Mouse (Mus musculus) intestine, embryonic 14.5 days (tissue): ENCODE measurements around the gene Ip6k1. TPM values are rescaled to one million over a fixed set of nuclear protein-coding genes. Genes with fewer than 3 reads are reported as not detected.

ENCODE experiments used
- ATAC-seq: fragments of 200-750 bp; cut with Nextera tagmentation; replicated peaks from 2 replicates; pipeline ENCODE4 v1.8.0; 2017; ENCODE audit warnings: low read depth, moderate number of reproducible peaks, moderate TSS enrichment, moderate library complexity; ENCODE audit not compliant: low FRiP score, low TSS enrichment
- DNase-seq: peaks from one replicate; pipeline ENCODE4 v3.0.0-alpha.2; 2018; ENCODE audit warnings: low spot score
- H3K27ac ChIP-seq: fragments of 300-500 bp; sonication (generic); 2 replicates; pipeline ENCODE4 v1.5.1; 2014; ENCODE audit warnings: low read depth, mild to moderate bottlenecking, control low read depth
- H3K27me3 ChIP-seq: fragments of 300-500 bp; sonication (generic); replicated peaks from 2 replicates; pipeline ENCODE4 v1.6.1; 2014; ENCODE audit warnings: low read length, control low read depth; ENCODE audit not compliant: control insufficient read depth, insufficient read depth
- H3K36me3 ChIP-seq: fragments of 300-500 bp; sonication (generic); 2 replicates; pipeline ENCODE4 v1.6.1; 2014; ENCODE audit warnings: low read length, control low read depth; ENCODE audit not compliant: control insufficient read depth, insufficient read depth
- H3K4me1 ChIP-seq: fragments of 300-500 bp; sonication (generic); replicated peaks from 2 replicates; pipeline ENCODE4 v1.6.1; 2014; ENCODE audit warnings: low read length, control low read depth, mixed read lengths; ENCODE audit not compliant: control insufficient read depth, insufficient read depth
- H3K4me2 ChIP-seq: fragments of 300-500 bp; sonication (generic); 2 replicates; pipeline ENCODE4 v1.6.1; 2014; ENCODE audit warnings: low read length
- H3K4me3 ChIP-seq: fragments of 300-500 bp; sonication (generic); 2 replicates; pipeline ENCODE4 v1.5.1; 2014; ENCODE audit warnings: low read depth, low read length, control low read depth, mixed read lengths
- H3K9ac ChIP-seq: fragments of 300-500 bp; sonication (generic); 2 replicates; pipeline ENCODE4 v1.6.1; 2014; ENCODE audit warnings: mild to moderate bottlenecking, low read length
- H3K9me3 ChIP-seq: fragments of 300-500 bp; sonication (generic); 2 replicates; pipeline ENCODE4 v1.6.1; 2016; ENCODE audit warnings: low read length, control low read depth; ENCODE audit not compliant: control insufficient read depth
- WGBS: fragments of 180-500 bp; shearing (Covaris S2); extraction: QIAGEN DNeasy Blood & Tissue Kit; methylation state at CpG from one replicate; pipeline ENCODE4 v1.1.7; 2014; 5-methylcytosine and 5-hydroxymethylcytosine counted together
- polyA plus RNA-seq: library from polyadenylated mRNA; unstranded; fragments of >200 nt; fragmentation: Nextera tagmentation; extraction: Ambion mirVana; gene quantifications from 2 replicates; pipeline ENCODE4 v1.2.1, GENCODE M21; 2014

Gene Ip6k1
- polyA plus RNA-seq, 1 experiment from 2014 or later: 25.8 TPM

GRCm38 (mm10) chr9:108082549-108082948 is 80.2 kb downstream of the Ip6k1 start:
- no peak for ATAC-seq

DNA sequence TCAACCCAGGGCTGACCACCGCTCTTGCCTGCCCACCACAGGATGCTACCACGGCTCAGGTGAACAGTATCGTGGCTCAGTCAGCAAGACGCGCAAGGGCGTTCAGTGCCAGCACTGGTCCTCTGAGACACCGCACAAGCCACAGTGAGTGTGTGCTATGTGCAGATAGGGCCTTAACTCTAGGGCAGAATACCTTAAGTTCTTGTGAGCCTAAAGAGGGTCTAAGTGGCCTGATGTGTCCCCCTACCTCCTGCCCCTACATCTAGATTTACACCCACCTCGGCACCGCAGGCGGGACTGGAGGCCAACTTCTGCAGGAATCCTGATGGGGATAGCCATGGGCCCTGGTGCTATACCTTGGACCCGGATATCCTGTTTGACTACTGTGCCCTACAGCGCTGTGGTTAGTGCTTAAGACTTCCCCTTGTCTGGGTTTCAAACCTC is 80.7 kb downstream of the Ip6k1 start, which contains the start of gene Rnf123:
Gene Rnf123 (minus strand): TSS at position 359 of the 444 bp plus-strand sequence.
- H3K4me2 ChIP-seq: peak within 1 kb of the TSS; percentile 18
- H3K9ac ChIP-seq: no peak within 1 kb of the TSS
- no peaks in the 10 kb centered on the region for H3K9me3 ChIP-seq
- peaks cover 39% of the 10 kb centered on the region for H3K36me3 ChIP-seq
- H3K27me3 ChIP-seq: peaks cover 37% of the 10 kb centered on the region
- peaks cover 6% of the 10 kb centered on the region; the same call in 1 of the 2 replicates for H3K4me1 ChIP-seq
- WGBS: 34% methylated on average over 12 of the region's 12 CpGs
- no peak within 1 kb of the TSS for H3K27ac ChIP-seq
- ATAC-seq (no peak), DNase-seq (peak; percentile 54)
- no peak within 1 kb of the TSS for H3K4me3 ChIP-seq

More at GRCm38 (mm10) chr9:108082549-108082948, 80.2 kb downstream of the Ip6k1 start:
- Histone ChIP-seq H3K36me3 (peaks cover 35% of the 10 kb centered on the region), H3K9me3 (no peaks in the 10 kb centered on the region), H3K4me2 (peak overlapping the region; percentile 18), H3K27ac (no peak overlapping the region), H3K27me3 (peaks cover 37% of the 10 kb centered on the region), H3K9ac (no peak overlapping the region), H3K4me1 (peaks cover 9% of the 10 kb centered on the region; the same call in 1 of the 2 replicates), H3K4me3 (no peak overlapping the region)
- WGBS: 5% methylated on average over 19 of the region's 19 CpGs
- DNase-seq: peak; percentile 62

DNA sequence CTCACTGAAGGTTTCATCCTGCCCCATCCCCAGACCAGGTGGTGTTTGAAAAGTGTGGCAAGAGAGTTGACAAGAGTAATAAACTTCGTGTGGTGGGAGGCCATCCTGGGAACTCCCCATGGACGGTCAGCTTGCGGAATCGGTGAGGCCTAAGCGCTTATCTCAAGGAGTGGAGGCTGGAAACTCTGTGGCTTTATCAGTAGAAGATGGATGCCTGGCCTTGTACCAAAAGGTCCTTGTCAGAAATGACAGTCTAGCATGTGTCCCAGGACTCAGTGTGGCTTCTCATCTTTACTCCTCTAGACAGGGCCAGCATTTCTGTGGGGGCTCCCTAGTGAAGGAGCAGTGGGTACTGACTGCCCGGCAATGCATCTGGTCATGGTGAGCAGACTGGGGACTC is 81.3 kb downstream of the Ip6k1 start:
- peaks cover 45% of the 10 kb centered on the region for H3K36me3 ChIP-seq
- no peak overlapping the region for H3K9ac ChIP-seq
- 72% methylated on average over 6 of the region's 6 CpGs for WGBS
- no peak overlapping the region for H3K4me2 ChIP-seq
- H3K27me3 ChIP-seq: peaks cover 37% of the 10 kb centered on the region
- no peak for DNase-seq
- no peak overlapping the region for H3K27ac ChIP-seq
- no peaks in the 10 kb centered on the region for H3K9me3 ChIP-seq
- 0 out of 2 replicates have a peak, but pooled peaks cover under 1% of the 10 kb centered on the region for H3K4me1 ChIP-seq
- H3K4me3 ChIP-seq: no peak overlapping the region
- no peak for ATAC-seq

- 97% methylated on average over 4 of the region's 4 CpGs for WGBS
- no peak for ATAC-seq
These were observed 83.0 kb downstream of the Ip6k1 start for GRCm38 (mm10) chr9:108085261-108085660.

GRCm38 (mm10) chr9:108090611-108091120 is 88.4 kb downstream of the Ip6k1 start:
- Histone ChIP-seq H3K9me3 (no peaks in the 10 kb centered on the region), H3K9ac (no peak overlapping the region), H3K4me3 (no peak overlapping the region), H3K27me3 (no peaks in the 10 kb centered on the region), H3K4me2 (no peak overlapping the region), H3K4me1 (peaks cover 6% of the 10 kb centered on the region; the same call in 1 of the 2 replicates), H3K27ac (no peak overlapping the region), H3K36me3 (peaks cover 67% of the 10 kb centered on the region)
- 91% methylated on average over 7 of the region's 7 CpGs for WGBS
- DNase-seq (no peak), ATAC-seq (no peak)

More at GRCm38 (mm10) chr9:108085261-108085660, 83.0 kb downstream of the Ip6k1 start:
- Histone ChIP-seq H3K9me3 (no peaks in the 10 kb centered on the region), H3K27me3 (peaks cover 37% of the 10 kb centered on the region), H3K27ac (no peak overlapping the region), H3K9ac (no peak overlapping the region), H3K4me1 (no peaks in the 10 kb centered on the region), H3K4me3 (no peak overlapping the region), H3K36me3 (peaks cover 58% of the 10 kb centered on the region), H3K4me2 (no peak overlapping the region)
- no peak for DNase-seq

- Histone ChIP-seq H3K36me3 (peaks cover 38% of the 10 kb centered on the region), H3K4me1 (peaks cover 14% of the 10 kb centered on the region; the same call in 1 of the 2 replicates), H3K9me3 (no peaks in the 10 kb centered on the region), H3K27me3 (no peaks in the 10 kb centered on the region), H3K4me3 (peak overlapping the region; percentile 63), H3K4me2 (peak overlapping the region; percentile 99), H3K27ac (no peak overlapping the region), H3K9ac (peak overlapping the region; percentile 56)
- no peak for ATAC-seq
- 65% methylated on average over 10 of the region's 10 CpGs for WGBS
- DNase-seq: no peak
These were observed 91.3 kb downstream of the Ip6k1 start for GRCm38 (mm10) chr9:108093586-108093985.

DNA sequence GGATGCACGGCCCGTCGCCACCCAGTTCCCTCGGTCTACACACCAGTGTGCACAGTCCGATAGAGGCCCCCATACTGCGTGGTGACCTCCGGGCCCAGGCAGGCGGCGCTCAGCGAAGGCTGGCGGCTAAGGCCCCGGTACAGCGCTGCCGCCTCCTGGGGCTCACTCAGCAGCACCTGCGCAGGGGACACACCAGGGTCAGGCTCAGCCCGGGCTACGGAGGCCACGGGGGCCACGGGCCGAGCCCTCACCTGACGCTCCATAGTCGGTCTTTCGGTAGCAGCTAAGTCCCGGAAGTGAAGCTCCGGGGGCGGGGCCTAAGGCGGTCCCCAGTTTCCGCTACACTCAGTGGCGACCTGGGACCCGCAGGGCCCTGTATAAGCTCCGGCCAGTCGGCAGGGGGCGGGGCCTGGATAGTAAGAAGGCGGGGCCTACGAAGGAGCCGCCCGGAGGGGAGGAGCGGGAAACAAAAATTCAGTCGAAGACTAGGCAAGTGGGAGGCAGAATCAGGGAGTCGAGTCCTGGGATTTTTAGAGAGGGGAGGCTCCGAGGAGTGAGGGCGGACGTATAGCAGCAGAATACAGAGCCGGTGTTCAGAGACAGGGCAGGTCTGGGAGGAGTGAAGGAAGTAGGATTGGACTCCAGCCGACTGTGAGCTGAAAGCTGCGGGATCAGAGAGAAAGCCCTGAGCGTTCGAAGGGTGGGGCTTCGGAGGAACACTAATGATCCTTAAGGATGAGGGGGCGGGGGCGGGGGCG is 92.1 kb downstream of the Ip6k1 start, which contains the start of gene Apeh:
Gene Apeh (minus strand): TSS at position 423 of the 758 bp plus-strand sequence.
- peaks cover 34% of the 10 kb centered on the region for H3K36me3 ChIP-seq
- peak within 1 kb of the TSS; percentile 99 for H3K4me2 ChIP-seq
- H3K27me3 ChIP-seq: no peaks in the 10 kb centered on the region
- H3K27ac ChIP-seq: peak within 1 kb of the TSS; percentile 47; the same call in 1 of the 2 replicates
- DNase-seq (peak; percentile 98), ATAC-seq (peak; percentile 95)
- WGBS: under 1% methylated on average over 52 of the region's 52 CpGs
- peaks cover 17% of the 10 kb centered on the region; the same call in 1 of the 2 replicates for H3K4me1 ChIP-seq
- peak within 1 kb of the TSS; percentile 56 for H3K9ac ChIP-seq
- H3K9me3 ChIP-seq: no peaks in the 10 kb centered on the region
- H3K4me3 ChIP-seq: peak within 1 kb of the TSS; percentile 63

GRCm38 (mm10) chr9:108094998-108095411 is 92.7 kb downstream of the Ip6k1 start:
- Histone ChIP-seq H3K27ac (peak overlapping the region; percentile 47; the same call in 1 of the 2 replicates), H3K9ac (peak overlapping the region; percentile 56)
- peak; percentile 77 for DNase-seq

More at GRCm38 (mm10) chr9:108094998-108095411, 92.7 kb downstream of the Ip6k1 start:
- Histone ChIP-seq H3K9me3 (no peaks in the 10 kb centered on the region), H3K4me3 (peak overlapping the region; percentile 63), H3K36me3 (peaks cover 28% of the 10 kb centered on the region), H3K4me1 (peaks cover 17% of the 10 kb centered on the region; the same call in 1 of the 2 replicates), H3K27me3 (no peaks in the 10 kb centered on the region), H3K4me2 (peak overlapping the region; percentile 99)
- 1% methylated on average over 16 of the region's 16 CpGs for WGBS
- ATAC-seq: peak; percentile 12
